Mouse (Mus musculus) liver, adult (tissue): ENCODE data around the gene Trhde.

Experiments used
- GATA4 ChIP-seq: IDR thresholded peaks from 2 replicates; pipeline ENCODE4 v1.6.1; 2014; ENCODE audit warnings: mild to moderate bottlenecking, low read length; ENCODE audit not compliant: insufficient replicate concordance

Trhde gene

GRCm38 (mm10) chr10:114448116-114448515, 354.0 kb downstream of the Trhde start:
- TF ChIP-seq GATA4: no peak

- TF ChIP-seq GATA4: no peak
Observed at GRCm38 (mm10) chr10:114418956-114419530, 383.1 kb downstream of the Trhde start.

- no peak for TF ChIP-seq GATA4
Observed at GRCm38 (mm10) chr10:114415717-114416116, 386.4 kb downstream of the Trhde start.

GRCm38 (mm10) chr10:114405260-114405659, 396.8 kb downstream of the Trhde start:
- TF ChIP-seq GATA4: no peak

GRCm38 (mm10) chr10:114403795-114404194, 398.3 kb downstream of the Trhde start:
- TF ChIP-seq GATA4: no peak

- TF ChIP-seq GATA4: no peak
Observed at GRCm38 (mm10) chr10:114370804-114371203, 431.3 kb downstream of the Trhde start.

GRCm38 (mm10) chr10:114363442-114363841, 438.7 kb downstream of the Trhde start:
- no peak for TF ChIP-seq GATA4

GRCm38 (mm10) chr10:114362631-114363030, 439.5 kb downstream of the Trhde start:
- no peak for TF ChIP-seq GATA4
